Mouse (Mus musculus) bone marrow macrophage, adult 2 months (primary cell): Measurements from ENCODE around the gene Gm20388.

Source experiments
- CTCF ChIP-seq: IDR thresholded peaks from 2 replicates; pipeline ENCODE4 v1.5.1; 2012; ENCODE audit warnings: low read depth, mild to moderate bottlenecking, low read length, moderate library complexity
- POLR2A ChIP-seq: IDR thresholded peaks from 2 replicates; pipeline ENCODE4 v1.6.1; 2012; ENCODE audit warnings: mild to moderate bottlenecking, low read depth, low read length, borderline replicate concordance

GRCm38 (mm10) chr8:120009284-120009683 lies 98.6 kb downstream of the Gm20388 start:
- TF ChIP-seq CTCF (no peak), POLR2A (no peak)
